Mouse (Mus musculus) bone marrow, adult 2 months (tissue): ENCODE measurements around the gene Ctps.

Experiments used
- CTCF ChIP-seq: fragments of 200-500 bp; IDR thresholded peaks from 2 replicates; pipeline ENCODE4 v1.5.1; 2011; ENCODE audit warnings: low read length, control low read depth; ENCODE audit not compliant: control insufficient read depth, insufficient read depth
- POLR2A ChIP-seq: fragments of 200-500 bp; IDR thresholded peaks from 2 replicates; pipeline ENCODE4 v1.6.1; 2011; ENCODE audit warnings: low read depth, mild to moderate bottlenecking, control low read depth, low read length, borderline replicate concordance; ENCODE audit not compliant: control insufficient read depth

DNA sequence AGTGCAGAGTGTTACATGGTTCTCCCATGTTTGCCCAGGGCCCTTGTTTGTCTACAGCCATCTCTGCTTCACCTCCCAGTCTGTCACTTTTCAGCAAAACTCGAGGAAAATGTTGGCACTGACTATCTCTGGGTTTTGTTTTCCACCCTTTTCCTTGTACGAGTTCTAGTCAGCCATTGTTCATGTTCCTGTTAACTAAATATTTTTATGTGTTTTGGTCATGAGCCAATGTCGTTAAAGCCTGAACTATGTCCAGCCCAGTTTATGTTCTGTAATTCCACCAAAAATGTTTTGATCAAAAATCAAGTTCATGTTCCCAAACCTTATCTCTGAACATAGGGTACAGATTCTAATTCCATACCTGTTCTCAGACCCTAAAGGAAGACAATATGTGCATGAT lies 1.6 kb upstream of the Ctps start:
- TF ChIP-seq CTCF (no peak), POLR2A (no peak)
